Mouse (Mus musculus) common myeloid progenitor, adult 5-6 weeks (primary cell): ENCODE measurements around the gene Rcsd1. TPM values are rescaled to one million over a fixed set of nuclear protein-coding genes. Genes with fewer than 3 reads are reported as not detected.
A peak's percentile ranks its signal among the peaks of the same experiment; 100 is the strongest.

ENCODE experiments used
- ATAC-seq: replicated peaks from 2 replicates; pipeline ENCODE4 v1.8.0; 2016; ENCODE audit warnings: low read depth, mild to moderate bottlenecking, moderate TSS enrichment, inconsistent platforms; ENCODE audit not compliant: poor library complexity, severe bottlenecking
- total RNA-seq: library from RNA; stranded (forward); fragments of 200-1000, 187-1606 nt; gene quantifications from 2 replicates; pipeline ENCODE4 v1.2.3, GENCODE M21; 2017

Gene Rcsd1
- total RNA-seq, 1 experiment from 2014 or later = 83.0 TPM

DNA sequence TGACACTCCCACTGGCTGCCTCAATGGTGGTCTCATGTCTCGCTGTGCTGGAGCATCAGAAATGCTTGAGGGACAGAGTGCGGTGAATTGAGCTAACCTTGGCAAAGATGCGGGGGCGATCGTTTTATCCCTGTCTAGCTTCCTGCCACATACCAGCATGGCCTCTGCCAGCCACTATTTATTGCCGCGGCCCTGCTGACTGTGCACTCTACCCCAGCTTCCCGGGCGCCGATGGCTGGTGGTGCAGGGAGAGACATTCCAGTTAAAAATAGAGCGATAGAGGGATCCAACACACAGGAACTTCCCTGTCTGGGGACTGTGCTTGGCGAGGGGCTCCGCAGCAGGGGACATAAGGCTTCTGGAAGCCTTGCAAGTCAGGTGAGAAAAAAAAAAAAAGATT lies 42.2 kb downstream of the Rcsd1 start:
- peak; percentile 9; the same call in 1 of the 2 replicates for ATAC-seq

GRCm38 (mm10) chr1:165666944-165667343 lies 42.6 kb downstream of the Rcsd1 start:
- peak; percentile 67 for ATAC-seq

DNA sequence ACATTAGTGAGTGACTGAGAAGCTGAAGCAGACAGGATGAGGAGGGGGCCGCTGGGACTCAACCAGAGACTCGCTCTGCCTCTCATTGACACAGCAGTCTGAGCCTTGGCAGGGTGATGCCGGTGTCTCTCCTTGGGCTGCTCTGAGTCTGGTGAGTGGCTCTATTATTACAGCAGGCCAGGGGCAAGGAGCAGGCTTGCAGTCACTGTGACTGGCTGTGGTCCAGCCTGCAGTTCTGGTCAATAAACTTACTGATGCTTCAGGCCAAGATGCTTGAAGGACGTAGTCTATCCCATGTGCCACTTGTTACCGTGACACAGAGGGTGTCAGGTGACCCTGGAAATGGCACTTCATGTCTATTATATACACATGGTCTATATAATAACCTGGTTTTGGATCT lies 43.8 kb downstream of the Rcsd1 start:
- no peak for ATAC-seq

GRCm38 (mm10) chr1:165663277-165663676 lies 46.3 kb downstream of the Rcsd1 start:
- no peak for ATAC-seq

GRCm38 (mm10) chr1:165662426-165663192 lies 46.9 kb downstream of the Rcsd1 start:
- no peak for ATAC-seq

DNA sequence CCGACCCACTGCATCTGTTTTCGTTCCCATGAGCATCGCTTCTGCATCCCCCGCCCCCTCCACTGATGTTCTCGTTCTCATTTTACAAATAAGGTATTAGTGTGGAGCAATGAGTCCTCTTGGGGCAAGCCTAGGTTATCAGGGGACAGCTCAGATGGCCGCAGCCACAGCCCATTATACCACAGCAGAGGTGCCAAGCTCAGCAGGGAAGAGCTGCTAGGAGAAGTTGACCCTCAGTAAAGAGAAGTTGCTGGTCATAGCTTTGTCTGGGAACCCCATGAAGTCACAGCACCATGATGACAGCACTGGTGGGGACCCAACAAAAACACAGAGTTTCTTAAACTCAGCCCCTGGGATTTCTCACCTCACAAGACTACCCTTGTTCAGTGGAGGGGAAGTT lies 47.8 kb downstream of the Rcsd1 start:
- ATAC-seq = no peak

DNA sequence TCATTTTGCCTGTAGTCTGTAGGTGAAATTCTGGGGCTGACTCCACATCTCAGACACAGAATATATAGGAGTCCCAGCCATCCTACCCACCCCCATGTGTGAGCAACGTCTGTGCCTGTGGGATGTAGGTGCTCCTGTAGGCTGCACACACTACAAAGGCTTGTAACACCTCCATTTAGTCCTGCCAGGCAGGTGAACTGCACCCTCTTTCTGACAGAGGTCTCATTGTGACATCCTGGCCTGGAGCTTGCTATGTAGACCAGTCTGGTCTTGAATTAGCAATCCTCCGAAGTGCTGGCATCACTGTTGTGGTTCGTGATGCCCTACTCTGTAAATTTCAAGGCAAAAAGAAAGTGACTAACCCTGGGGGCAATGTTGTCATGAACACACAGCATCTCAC lies 48.4 kb downstream of the Rcsd1 start:
- no peak for ATAC-seq

DNA sequence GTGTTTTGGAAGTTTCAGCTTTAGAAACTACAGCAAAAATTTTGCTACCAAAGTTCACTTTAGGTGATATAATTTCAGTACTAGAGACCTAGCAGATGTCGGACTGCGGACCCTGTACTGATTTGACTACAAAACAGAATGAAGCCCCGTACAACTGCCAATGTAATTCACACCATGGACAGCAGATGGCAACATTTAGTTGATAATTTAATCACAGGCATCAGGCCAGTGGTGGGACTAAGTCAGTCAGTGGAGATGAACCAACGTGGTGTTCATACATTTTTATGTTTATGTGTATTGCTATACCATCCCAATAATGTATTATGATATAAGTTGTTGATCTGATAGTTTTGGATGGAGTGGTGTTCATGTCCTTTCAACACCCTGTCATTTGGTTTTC lies 48.8 kb downstream of the Rcsd1 start:
- ATAC-seq = peak; percentile 80

DNA sequence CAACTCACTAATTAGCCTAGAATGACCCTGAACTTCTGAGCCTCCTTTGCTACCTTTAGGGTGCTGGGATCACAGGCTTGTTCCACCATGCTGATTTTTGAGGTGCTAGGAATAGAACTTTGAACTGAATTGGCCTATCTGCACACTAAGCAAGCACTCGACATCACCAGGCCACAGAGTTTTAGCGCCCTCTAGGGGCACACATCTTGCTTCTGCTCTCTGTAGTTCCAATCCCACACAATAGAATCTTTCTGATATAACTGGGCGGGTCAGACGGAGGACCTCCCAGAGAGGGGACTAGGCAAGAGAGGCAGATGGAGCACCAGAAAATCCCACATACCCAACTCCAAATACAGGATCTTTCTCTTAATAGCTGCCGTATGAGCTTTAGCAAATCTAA lies 51.0 kb downstream of the Rcsd1 start:
- peak; percentile 73 for ATAC-seq

GRCm38 (mm10) chr1:165655482-165655881 lies 54.1 kb downstream of the Rcsd1 start:
- ATAC-seq = no peak

- peak; percentile 37; the same call in 1 of the 2 replicates for ATAC-seq
These were observed 54.5 kb downstream of the Rcsd1 start for GRCm38 (mm10) chr1:165655022-165655421.

GRCm38 (mm10) chr1:165653126-165653885 lies 56.3 kb downstream of the Rcsd1 start:
- no peak for ATAC-seq

GRCm38 (mm10) chr1:165652507-165652906 lies 57.0 kb downstream of the Rcsd1 start:
- ATAC-seq = no peak

DNA sequence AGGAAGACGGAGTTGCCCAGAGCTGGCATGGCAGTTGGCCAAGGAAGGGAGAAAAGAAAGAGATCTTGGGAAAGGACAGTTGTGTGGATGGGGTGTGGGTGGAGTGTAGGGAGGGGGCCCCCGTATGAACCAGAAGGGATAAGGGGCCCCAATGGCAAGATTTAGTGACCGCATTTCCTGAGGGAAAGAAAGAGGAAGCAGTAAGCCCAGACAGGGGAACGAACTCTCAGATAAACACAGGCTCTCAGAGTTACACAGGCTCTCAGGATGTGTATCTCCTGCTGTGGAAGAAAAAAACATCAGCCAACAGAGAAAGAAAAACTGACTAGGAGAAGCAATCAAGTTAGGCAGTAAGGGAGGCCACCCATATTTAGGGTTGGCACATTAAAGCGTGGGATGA lies 58.4 kb downstream of the Rcsd1 start:
- ATAC-seq = peak; percentile 88

DNA sequence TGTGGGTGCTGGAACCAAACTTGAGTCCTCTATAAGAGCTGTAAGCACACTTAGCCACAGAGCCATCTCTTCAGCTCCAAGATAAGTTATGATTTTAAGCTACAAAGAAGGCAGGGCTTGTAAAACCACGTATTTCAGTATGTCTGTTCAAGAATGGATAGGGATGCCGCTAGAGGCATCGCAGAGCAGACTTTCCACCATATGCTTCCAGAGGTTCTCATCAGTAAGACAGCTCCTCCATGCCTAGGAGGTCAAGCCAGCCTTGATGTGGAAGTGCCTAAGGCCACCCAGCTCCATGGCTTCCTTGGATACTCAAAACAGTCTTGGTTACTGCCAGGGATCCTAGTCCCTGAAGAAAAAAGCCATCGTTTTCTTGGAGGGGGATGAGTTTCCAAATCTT lies 64.5 kb downstream of the Rcsd1 start:
- no peak for ATAC-seq

DNA sequence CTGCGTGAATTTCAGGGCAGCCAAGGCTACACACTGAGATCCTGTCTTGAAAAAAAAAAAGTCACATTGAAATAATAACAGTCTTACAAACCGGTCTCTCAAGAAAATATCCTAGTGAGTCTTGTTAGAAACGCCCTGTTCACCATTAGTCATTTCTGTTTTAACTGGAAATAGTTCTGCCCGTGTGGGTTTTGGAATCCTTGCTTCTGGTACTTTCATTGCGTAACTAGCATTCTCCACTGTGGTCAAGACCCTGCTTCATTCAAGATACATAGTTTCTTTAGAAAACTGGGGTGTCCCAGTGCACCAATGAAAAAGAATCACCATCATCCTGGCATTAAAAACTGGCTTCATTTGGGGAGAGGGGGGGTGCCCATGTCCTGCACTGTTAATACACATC lies 65.8 kb downstream of the Rcsd1 start:
- ATAC-seq = no peak

- no peak for ATAC-seq
These were observed 66.7 kb downstream of the Rcsd1 start for GRCm38 (mm10) chr1:165642780-165643311.

DNA sequence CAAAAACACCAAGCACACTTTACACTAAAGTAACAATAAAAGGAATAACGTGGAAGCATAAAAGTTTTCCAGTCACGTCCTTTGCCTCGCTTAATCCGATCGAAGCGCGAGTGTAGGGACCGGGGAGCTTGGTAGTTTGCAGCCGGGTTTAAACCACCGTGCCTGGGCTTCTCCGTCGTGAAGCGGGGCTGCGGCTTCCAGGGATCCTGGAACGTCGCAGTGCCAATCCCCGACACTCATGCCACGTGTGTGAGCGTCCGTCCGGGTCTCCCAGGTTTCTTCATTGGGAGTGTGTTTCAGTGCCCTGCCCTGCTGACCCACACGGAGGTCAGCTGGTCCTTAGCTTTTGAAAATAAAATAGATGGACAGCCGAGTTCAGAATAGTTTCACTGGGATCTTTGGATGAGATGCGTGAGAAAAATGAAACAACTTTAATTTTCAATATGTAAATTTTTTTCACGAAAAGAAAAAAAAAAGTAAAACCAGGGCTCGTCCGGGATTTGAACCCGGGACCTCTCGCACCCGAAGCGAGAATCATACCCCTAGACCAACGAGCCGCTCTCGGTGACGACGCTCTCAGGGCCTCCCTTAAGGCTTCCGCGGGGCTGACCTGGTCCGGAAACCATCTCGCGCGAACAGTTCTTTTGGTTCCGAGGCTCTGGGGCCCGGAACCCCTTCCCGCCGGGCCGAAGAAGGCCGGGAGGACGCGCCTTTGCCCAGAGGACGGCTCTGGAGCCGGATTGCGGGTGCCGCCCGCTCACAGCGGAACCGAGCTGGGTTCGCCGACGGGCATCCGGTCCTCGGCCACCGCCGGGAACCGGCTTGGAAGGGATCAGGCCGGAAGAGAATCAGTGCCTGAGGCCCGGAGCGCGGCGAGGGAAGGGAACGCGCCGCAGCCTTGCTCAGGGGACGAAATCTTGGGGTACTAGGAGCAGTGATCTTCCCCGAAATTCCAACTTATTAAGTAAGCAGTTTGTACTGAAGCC lies 67.5 kb downstream of the Rcsd1 start:
- peak; percentile 67 for ATAC-seq

DNA sequence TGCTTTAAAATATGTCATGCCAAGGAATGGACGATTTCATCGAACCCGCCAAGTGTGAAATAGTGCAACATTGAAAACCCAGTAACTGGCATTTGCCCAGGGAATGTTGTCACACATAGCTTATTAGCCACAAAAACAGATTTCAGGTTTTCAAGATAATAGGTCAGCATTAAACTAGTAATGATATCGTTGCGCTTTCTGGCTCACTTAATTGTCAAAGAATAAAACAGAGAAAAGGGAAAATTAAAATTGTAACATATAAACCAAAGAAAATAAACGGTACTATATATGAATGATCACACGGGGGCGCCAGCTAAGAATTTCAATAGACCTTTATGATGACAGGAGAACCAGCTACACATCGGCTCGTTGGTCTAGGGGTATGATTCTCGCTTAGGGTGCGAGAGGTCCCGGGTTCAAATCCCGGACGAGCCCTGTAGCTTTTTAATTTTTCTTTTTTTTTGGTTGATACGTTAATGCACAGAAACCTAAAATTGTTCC lies 68.2 kb downstream of the Rcsd1 start:
- peak; percentile 55 for ATAC-seq

- ATAC-seq = no peak
These were observed 73.3 kb downstream of the Rcsd1 start for GRCm38 (mm10) chr1:165636289-165636688.
